ENCODE assay signal across 16 mouse cellular contexts in genomic region chr1:165716426-165716825, GRCm38 (mm10).
"Had no signal": no experiment of that assay in that cellular context is flagged by ENCODE, and none has a peak within 500 bp of the region (broad histone marks: within the 10 kb centered on the region; RNA-seq: fewer than 3 reads in every experiment).

No protein-coding gene starts in this region.

- H3K4me3 ChIP-seq: limb, embryonic 12.5 days; liver, embryonic 15.5 days; midbrain, embryonic 13.5 days; myocyte; neural tube, embryonic 15.5 days had no signal

- H3K4me1 ChIP-seq: midbrain, embryonic 13.5 days; neural tube, embryonic 15.5 days had no signal

- H3K27ac ChIP-seq: limb, embryonic 12.5 days; midbrain, embryonic 13.5 days; neural tube, embryonic 15.5 days had no signal

- H3K27me3 ChIP-seq: limb, embryonic 12.5 days; liver, embryonic 15.5 days; midbrain, embryonic 13.5 days; neural tube, embryonic 15.5 days had no signal

- H3K36me3 ChIP-seq: limb, embryonic 12.5 days; liver, embryonic 15.5 days; midbrain, embryonic 13.5 days; neural tube, embryonic 15.5 days had no signal

- H3K9me3 ChIP-seq: limb, embryonic 12.5 days; liver, embryonic 15.5 days; midbrain, embryonic 13.5 days; neural tube, embryonic 15.5 days had no signal

- H3K4me2 ChIP-seq: limb, embryonic 12.5 days; liver, embryonic 15.5 days; lung, embryonic 14.5 days; midbrain, embryonic 13.5 days; neural tube, embryonic 15.5 days had no signal

- DNase-seq: kidney, adult 8-10 months; kidney, postnatal 36 days; layer of hippocampus, adult 9-11 months; layer of hippocampus, postnatal 36 days; lung, embryonic 14.5 days; lung, postnatal 14 days; right cerebral cortex, adult 18-20 months; right cerebral cortex, postnatal 25 days; thymus, adult 18-20 months; thymus, postnatal 14 days had no signal

- H3K9ac ChIP-seq: limb, embryonic 12.5 days; liver, embryonic 15.5 days; lung, embryonic 14.5 days; midbrain, embryonic 13.5 days; neural tube, embryonic 15.5 days had no signal

- ATAC-seq: intestine, embryonic 16.5 days; midbrain, embryonic 13.5 days had no signal
